Mouse (Mus musculus): ENCODE data around the gene Tmem60.

DNA sequence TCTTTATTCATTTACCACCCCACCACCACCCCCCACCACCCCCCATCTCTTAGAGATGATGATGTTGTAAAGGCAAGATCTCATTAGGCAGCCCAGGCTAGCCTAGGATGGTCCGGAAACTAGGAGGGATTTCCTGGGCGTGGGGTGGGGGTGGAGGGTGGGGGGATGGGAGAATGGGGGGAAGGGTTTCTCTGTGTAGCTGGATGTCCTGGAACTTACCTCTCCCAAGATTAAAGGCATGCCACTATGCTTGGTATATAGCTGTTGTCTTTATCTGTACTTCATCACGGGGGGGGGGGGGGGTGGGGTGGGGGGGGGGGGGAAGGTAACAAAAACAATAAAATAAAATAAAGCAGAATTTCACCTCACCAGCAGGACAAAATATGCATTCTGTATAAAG, 38.6 kb upstream of the Tmem60 start:
- no peak for TF ChIP-seq CTCF (IDR thresholded peaks at IDR 0.05; ENCODE audit: low read depth)
- TF ChIP-seq EP300 (optimal IDR thresholded peaks at IDR 0.05): no peak

Measured in stomach, postnatal 0 days (tissue).